Mouse (Mus musculus) CH12.LX (cell line): ENCODE data around the gene Ccdc188. TPM values are rescaled to one million over a fixed set of nuclear protein-coding genes. Genes with fewer than 3 reads are reported as not detected.
A peak's percentile ranks its signal among the peaks of the same experiment; 100 is the strongest.

Experiments used
- DNase-seq: peaks from one replicate; pipeline ENCODE4 v3.0.0-alpha.2; 2013; ENCODE audit errors: extremely low read depth
- H3K27ac ChIP-seq: 2 replicates; pipeline ENCODE4 v1.5.1; 2012; ENCODE audit warnings: low read depth, mild to moderate bottlenecking, control low read depth, moderate library complexity; ENCODE audit not compliant: insufficient read depth
- H3K27me3 ChIP-seq: replicated peaks from 2 replicates; pipeline ENCODE3; 2012; ENCODE audit warnings: inconsistent platforms
- H3K36me3 ChIP-seq, 2 experiments: replicated peaks in 1 of 2; 2 replicates each; pipeline versions ENCODE3 to v1.6.1; 2012; ENCODE audit warnings: inconsistent platforms in 1 of 2, low read length in 1 of 2, mild to moderate bottlenecking in 1 of 2, mixed read lengths in 1 of 2, moderate library complexity in 1 of 2; ENCODE audit not compliant: control insufficient read depth in 1 of 2, insufficient read depth in 1 of 2
- H3K4me1 ChIP-seq, 2 experiments: 2 replicates each; pipeline ENCODE4 v1.6.1; 2012; ENCODE audit warnings: inconsistent platforms in 1 of 2, moderate library complexity in 1 of 2; ENCODE audit not compliant: insufficient read depth in 2 of 2, control insufficient read depth in 1 of 2
- H3K4me2 ChIP-seq: 2 replicates; pipeline ENCODE4 v1.6.1; 2012; ENCODE audit warnings: low read depth, mild to moderate bottlenecking, control low read depth; ENCODE audit not compliant: poor library complexity, insufficient read depth, severe bottlenecking
- H3K4me3 ChIP-seq, 3 experiments: fragments of 150-350 bp in 1 of 3; sonication (generic) in 1 of 3; replicated peaks in 1 of 3; 2 replicates each; pipeline versions ENCODE3 to v1.5.1; 2011 to 2012; ENCODE audit warnings: low read depth in 2 of 3, low read length in 2 of 3, mild to moderate bottlenecking in 2 of 3, moderate library complexity in 2 of 3, control low read depth in 1 of 3, improper control_type of control experiment in 1 of 3, inconsistent platforms in 1 of 3, mixed read lengths in 1 of 3; ENCODE audit not compliant: poor library complexity in 1 of 3
- H3K79me2 ChIP-seq: replicated peaks from 2 replicates; pipeline ENCODE4 v1.6.1; 2012; ENCODE audit warnings: mild to moderate bottlenecking, moderate library complexity; ENCODE audit not compliant: control insufficient read depth, poor library complexity, insufficient read depth, severe bottlenecking; ENCODE audit errors: extremely low read depth
- H3K9ac ChIP-seq: 2 replicates; pipeline ENCODE4 v1.6.1; 2012; ENCODE audit warnings: low read depth, mild to moderate bottlenecking, control low read depth, moderate library complexity; ENCODE audit not compliant: insufficient read depth
- H3K9me3 ChIP-seq: replicated peaks from 2 replicates; pipeline ENCODE3; 2012; ENCODE audit warnings: low read length, inconsistent platforms, mixed read lengths
- BHLHE40 ChIP-seq: IDR thresholded peaks from 2 replicates; pipeline ENCODE4 v1.6.1; 2011; ENCODE audit warnings: mild to moderate bottlenecking, low read depth, low read length, improper control_type of control experiment
- MAZ ChIP-seq: IDR thresholded peaks from 2 replicates; pipeline ENCODE4 v1.6.1; 2012; ENCODE audit warnings: low read depth, mild to moderate bottlenecking, inconsistent platforms, low read length, improper control_type of control experiment, moderate library complexity
- MXI1 ChIP-seq: IDR thresholded peaks from 2 replicates; pipeline ENCODE4 v1.6.1; 2011; ENCODE audit warnings: mild to moderate bottlenecking, low read depth, low read length, improper control_type of control experiment
- NRF1 ChIP-seq: IDR thresholded peaks from 2 replicates; pipeline ENCODE4 v1.6.1; 2014; ENCODE audit warnings: low read depth, mild to moderate bottlenecking, inconsistent platforms, low read length, improper control_type of control experiment, moderate library complexity
- POLR2A ChIP-seq: IDR thresholded peaks from 2 replicates; pipeline ENCODE4 v1.6.1; 2011; ENCODE audit warnings: low read depth, mild to moderate bottlenecking, improper control_type of control experiment, low read length
- SMC3 ChIP-seq: IDR thresholded peaks from 2 replicates; pipeline ENCODE4 v1.6.1; 2011; ENCODE audit warnings: low read depth, low read length, improper control_type of control experiment
- TBP ChIP-seq: conservative IDR thresholded peaks from 2 replicates; pipeline ENCODE4 v1.6.1; 2011; ENCODE audit warnings: low read depth, low read length, improper control_type of control experiment
- TCF12 ChIP-seq: IDR thresholded peaks from 2 replicates; pipeline ENCODE4 v1.6.1; 2014; ENCODE audit warnings: low read depth, mild to moderate bottlenecking, inconsistent platforms, low read length, improper control_type of control experiment
- UBTF ChIP-seq: IDR thresholded peaks from 2 replicates; pipeline ENCODE4 v1.6.1; 2012; ENCODE audit warnings: low read depth, mild to moderate bottlenecking, inconsistent platforms, low read length, improper control_type of control experiment, moderate library complexity
- ZMIZ1 ChIP-seq: IDR thresholded peaks from 2 replicates; pipeline ENCODE4 v1.6.1; 2012; ENCODE audit warnings: low read depth, mild to moderate bottlenecking, inconsistent platforms, low read length, improper control_type of control experiment
- dilution Hi-C: fragments of 300-500 bp; cut with MboI; formaldehyde crosslinking; loops from 2 replicates; pipeline ENCODE4 v1.14.3; 2020; ENCODE audit warnings: low sequenced_read_pairs; ENCODE audit not compliant: extremely low pct_unique_long_range_greater_than_20kb, extremely low pct_ligation_motif_present
- in situ Hi-C: fragments of 300-500 bp; cut with MboI; formaldehyde crosslinking; loops from 3 replicates; pipeline ENCODE4 v1.14.3; 2019; ENCODE audit warnings: low sequenced_read_pairs, low pct_ligation_motif_present, low pct_unique_long_range_greater_than_20kb, mixed read lengths
- polyA plus RNA-seq: library from polyadenylated mRNA; unstranded; fragments of >175 nt; gene quantifications from 2 replicates; pipeline ENCODE4 v1.2.1, GENCODE M21; 2012; ENCODE audit warnings: low read depth; ENCODE audit not compliant: insufficient read length
- total RNA-seq, 2 experiments: library from RNA; depleted of rRNA; stranded (reverse); fragments of 300-350 nt in 1 of 2; fragments of >200 nt in 1 of 2; gene quantifications; 2 replicates each; pipeline ENCODE4 v1.2.3; 2012 to 2014

The Ccdc188 gene
- total and polyA plus RNA-seq, 3 experiments: 0.30 TPM; not detected in 2

DNA sequence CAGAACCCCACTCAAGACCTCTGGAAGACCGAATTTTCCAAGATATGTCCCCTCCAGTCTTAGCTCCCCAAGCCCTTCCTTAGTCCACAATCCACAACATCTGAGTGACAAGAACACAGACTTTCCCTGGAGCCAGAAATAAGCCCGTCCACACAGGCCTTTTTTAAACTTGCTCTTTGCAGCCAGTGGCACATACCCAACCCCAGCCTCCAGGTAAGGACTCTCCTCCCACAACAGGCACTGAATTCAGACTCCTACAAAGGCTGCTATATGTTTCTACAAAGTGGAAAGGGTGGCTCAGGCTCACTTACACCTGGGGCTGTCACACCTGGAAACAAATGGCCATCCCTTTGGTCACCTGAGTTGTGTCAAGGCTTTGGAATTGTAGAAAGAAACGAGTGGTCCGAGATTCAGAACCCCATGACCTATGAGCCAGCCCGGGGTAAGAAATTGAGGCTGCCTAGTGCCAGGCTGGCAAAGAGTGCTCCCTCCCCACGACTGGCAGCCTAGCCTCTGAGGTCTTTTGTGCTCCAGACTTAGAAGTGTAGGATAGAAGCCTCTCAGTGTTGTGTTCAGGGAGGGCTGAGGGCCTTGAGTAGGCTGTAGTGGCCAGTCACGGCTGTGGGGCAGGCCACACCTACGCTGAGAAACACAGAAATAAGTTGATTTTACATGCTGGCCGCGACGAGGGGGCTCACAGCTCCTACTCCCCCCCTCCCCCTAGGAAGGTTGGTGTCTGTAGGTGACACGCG, 16.4 kb downstream of the Ccdc188 start:
- TF ChIP-seq UBTF (0 out of 2 replicates have a peak, but pooled peaks have one; percentile 61), SMC3 (no peak)
- peaks cover 23 to 67% of the 10 kb centered on the region in 2 experiments for H3K4me1 ChIP-seq
- H3K27me3 ChIP-seq: no peaks in the 10 kb centered on the region
- peaks cover 13 to 47% of the 10 kb centered on the region in 2 experiments for H3K36me3 ChIP-seq
- in situ Hi-C loops (no loop called here), dilution Hi-C loops (no loop called here)
- H3K4me3 ChIP-seq: peak overlapping the region; percentile 61 to 79 (median 69)
- peak overlapping the region; percentile 45 for H3K4me2 ChIP-seq
- H3K9me3 ChIP-seq: no peaks in the 10 kb centered on the region
- DNase-seq: no peak
- no peak overlapping the region for H3K27ac ChIP-seq
- peak overlapping the region; percentile 84 for H3K9ac ChIP-seq
- no peaks in the 10 kb centered on the region for H3K79me2 ChIP-seq

DNA sequence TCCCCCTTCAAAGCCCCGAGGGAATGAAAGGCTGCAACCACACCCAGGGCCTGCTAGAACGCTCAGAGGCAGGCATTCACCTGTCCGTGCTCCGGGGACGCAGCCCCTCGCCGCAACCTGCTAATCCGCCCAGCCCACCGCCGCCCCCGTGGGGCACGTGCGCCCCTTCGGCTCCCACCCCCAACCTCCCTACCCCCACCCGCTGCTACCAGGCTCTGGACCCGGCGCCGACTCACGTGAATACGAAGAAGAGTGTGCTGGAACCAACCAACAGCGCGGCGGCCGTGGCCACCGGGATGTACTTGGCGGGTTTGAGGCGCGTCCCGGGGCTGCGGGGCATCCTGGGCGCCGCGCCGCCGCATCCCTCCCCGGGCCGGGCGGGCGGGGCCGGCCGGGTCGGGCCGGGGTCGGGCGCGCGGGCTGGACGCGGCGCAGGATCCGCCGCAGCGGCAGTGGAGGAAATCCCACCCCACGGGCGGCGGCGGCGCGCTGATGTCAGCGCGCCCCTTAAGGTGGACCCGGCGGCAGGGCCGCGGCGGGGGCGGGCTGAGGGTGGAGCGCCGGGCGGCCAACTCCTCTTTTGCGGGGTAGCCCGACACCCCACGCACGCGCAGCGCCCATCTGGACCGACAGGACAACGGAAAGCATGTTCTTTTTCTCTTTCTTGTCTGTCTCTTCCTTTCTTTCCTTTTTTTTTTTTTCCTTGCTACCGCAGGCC, 17.2 kb downstream of the Ccdc188 start, which contains the start of gene Zdhhc8:
Zdhhc8 (minus strand) TSS at position 466 of the 718 bp plus-strand sequence.
- no peaks in the 10 kb centered on the region for H3K79me2 ChIP-seq
- in situ Hi-C loops: no loop called here
- peak within 1 kb of the TSS; percentile 84 for H3K9ac ChIP-seq
- H3K4me1 ChIP-seq: peaks cover 19 to 59% of the 10 kb centered on the region in 2 experiments
- no peaks in the 10 kb centered on the region for H3K9me3 ChIP-seq
- no peak for DNase-seq
- TF ChIP-seq NRF1: peak; percentile 81
- TF ChIP-seq ZMIZ1: no peak
- peak; percentile 56; the same call in 1 of the 2 replicates for TF ChIP-seq MXI1
- TF ChIP-seq POLR2A: peak; percentile 63; the same call in 1 of the 2 replicates
- 0 out of 2 replicates have a peak, but pooled peaks have one; percentile 6 for TF ChIP-seq TBP
- TF ChIP-seq BHLHE40: peak; percentile 66
- peak; percentile 63; the same call in 1 of the 2 replicates for TF ChIP-seq UBTF
- 0 out of 2 replicates have a peak, but pooled peaks have one; percentile 13 for TF ChIP-seq MAZ
- no peak for TF ChIP-seq TCF12
- H3K36me3 ChIP-seq: peaks cover 18 to 45% of the 10 kb centered on the region in 2 experiments
- peak within 1 kb of the TSS; percentile 45 for H3K4me2 ChIP-seq
- H3K4me3 ChIP-seq: peak within 1 kb of the TSS; percentile 61 to 79 (median 69)
- no peak within 1 kb of the TSS for H3K27ac ChIP-seq
- H3K27me3 ChIP-seq: no peaks in the 10 kb centered on the region
- dilution Hi-C loops: no loop called here
